Mouse (Mus musculus): ENCODE results near the gene 4930518I15Rik. TPM values are rescaled to one million over a fixed set of nuclear protein-coding genes. Genes with fewer than 3 reads are reported as not detected.
"Not testable (repeated sequence)": the region's sequence is repeated elsewhere in the genome, so short reads cannot be mapped to it uniquely, and the experiment has no call there.

4930518I15Rik gene
- total RNA-seq, 2 experiments from 2014 or later = 0.50 to 0.55 TPM

DNA sequence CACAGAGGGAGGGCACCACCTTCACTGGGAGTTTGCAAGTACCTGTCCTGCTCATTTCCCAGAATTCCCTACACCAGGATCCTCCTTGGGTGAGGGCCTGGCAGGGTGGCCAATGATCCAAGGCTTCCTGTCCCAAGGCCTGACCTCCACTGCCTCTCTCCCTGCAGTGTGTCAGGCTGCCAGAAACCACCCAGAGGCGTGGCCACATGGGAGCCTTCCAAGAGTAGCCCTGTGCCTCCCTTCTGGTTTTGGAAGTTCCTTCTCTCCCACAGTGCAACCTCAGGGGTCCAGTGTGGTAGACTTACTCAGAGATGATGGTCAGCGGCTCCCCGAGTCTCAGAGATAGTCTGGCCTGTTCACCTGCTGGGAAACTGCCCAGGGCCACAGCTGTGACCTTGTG lies 21.8 kb upstream of the 4930518I15Rik start:
- DNase-seq (ENCODE audit: low spot score) = no peak

DNA sequence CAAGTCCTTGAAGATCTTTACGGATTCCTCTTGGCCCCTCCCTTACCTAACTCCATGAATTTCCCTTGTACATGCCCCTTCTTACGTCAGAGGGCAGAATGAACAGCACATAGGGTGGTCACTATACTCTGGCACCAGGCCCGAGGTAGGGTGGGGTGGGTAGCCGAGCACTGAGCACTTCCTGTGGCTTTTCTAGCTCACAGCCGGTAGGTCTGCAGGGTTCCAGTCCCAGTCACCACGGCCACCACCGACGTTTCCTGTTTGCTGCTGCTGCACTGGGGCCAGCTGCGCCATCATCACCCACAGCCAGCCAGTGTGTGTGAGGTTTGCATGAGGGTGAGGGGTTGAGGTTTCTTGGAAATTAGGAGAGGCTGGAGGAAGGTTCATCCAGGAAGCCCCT lies 20.0 kb upstream of the 4930518I15Rik start:
- no peak for DNase-seq (ENCODE audit: low spot score)

DNA sequence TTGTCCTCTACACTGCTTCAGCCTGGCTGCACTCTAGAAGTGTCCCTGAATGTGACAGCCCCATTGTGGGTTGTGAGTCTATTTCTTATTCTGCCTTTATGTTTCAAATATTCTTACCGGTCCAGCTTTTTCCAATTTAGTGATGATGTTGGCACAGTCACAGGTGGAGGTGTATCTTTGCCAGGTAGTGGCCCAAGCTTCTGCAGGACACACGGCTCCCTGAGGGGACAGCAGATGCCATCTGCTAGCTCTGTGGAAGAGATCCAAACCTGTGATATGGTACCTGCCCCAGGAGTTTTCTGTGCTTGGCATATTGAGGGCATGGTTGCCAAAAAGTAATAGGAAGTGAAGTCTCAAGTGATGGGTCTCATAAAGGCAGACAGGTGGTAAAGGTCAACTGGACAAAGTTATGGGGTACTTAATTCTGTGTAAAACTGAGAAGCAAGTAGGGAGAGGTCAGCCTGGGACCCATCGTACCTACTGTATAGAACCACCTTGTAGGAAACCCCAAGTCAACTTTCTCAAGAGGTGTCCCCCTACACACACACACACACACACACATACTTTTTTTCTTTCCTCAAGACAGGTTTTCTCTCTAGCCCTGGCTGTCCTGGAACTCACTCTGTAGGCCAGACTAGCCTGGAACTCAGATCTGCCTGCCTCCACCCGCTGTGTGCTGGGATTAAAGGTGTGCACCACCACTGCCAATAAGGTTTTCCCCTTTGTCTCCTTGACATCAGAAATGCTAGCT lies 17.2 kb upstream of the 4930518I15Rik start:
- no peak for DNase-seq (ENCODE audit: low spot score)

- no peak for DNase-seq (ENCODE audit: low spot score)
Observed at GRCm38 (mm10) chr2:156874047-156874759, 16.5 kb upstream of the 4930518I15Rik start.

DNA sequence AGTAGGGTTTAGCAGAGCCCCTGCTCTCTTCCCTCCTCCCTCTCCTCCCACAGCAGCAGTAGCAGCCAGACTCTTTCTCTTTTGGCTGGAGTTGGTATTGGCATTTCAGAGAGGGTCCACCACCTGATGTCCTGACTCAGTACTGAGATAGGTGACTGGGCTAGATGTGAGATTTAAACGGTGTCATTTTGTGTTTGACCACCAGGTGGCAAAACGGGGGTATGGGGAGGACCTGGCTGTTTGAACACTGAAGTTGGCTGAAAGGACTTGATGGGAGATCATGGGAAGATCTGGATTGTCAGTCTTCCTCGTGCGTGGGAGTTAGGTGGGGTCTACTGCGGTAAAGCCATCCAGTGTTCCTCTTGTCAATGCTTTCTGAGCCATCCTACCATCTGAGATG lies 15.9 kb upstream of the 4930518I15Rik start:
- peak; percentile 44 for DNase-seq (ENCODE audit: low spot score)

DNA sequence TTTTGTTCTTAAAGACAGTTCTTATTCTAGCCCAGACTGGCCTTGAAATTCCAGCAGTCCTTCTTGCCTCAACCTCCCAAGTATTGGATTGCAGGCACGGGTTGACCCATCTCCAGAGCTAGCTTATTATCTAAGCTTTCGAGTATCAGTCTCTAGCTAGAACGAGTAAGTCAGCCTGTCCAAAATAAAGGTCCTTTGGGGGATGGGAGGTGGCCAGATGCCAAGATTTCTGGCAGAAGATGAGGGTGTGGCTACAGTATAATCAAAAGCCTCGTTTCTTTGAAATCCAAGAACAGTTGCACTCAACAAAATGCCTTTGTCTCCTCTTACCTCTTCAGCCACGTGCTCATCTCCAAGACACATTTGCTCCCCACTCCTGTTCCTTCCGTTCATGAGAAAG lies 12.8 kb upstream of the 4930518I15Rik start:
- DNase-seq (ENCODE audit: low spot score) = peak; percentile 45

GRCm38 (mm10) chr2:156869554-156869953 lies 11.8 kb upstream of the 4930518I15Rik start:
- DNase-seq (ENCODE audit: low spot score) = no peak

DNA sequence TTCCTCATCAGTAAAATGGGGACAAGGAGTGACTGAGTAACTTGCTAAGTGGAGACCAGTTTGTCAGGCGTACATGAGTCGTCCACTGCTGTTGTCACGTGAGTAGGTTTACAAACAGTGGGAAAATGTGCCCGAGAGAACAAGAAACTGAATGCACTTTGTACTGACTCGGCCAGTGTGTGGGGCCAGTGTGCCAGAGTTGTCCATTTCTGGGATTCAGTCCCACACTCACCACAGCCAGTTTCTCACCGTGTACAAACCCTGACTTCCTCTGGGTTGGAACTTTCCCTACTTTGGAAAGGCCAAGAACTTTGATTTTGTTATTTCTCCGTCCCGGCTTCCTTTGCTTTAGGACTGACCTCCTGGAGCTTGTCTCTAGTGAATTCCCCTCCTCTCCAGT lies 11.2 kb upstream of the 4930518I15Rik start:
- peak; percentile 9 for DNase-seq (ENCODE audit: low spot score)

GRCm38 (mm10) chr2:156864481-156864880 lies 6.7 kb upstream of the 4930518I15Rik start:
- DNase-seq (ENCODE audit: low spot score) = no peak

GRCm38 (mm10) chr2:156863487-156864160 lies 5.9 kb upstream of the 4930518I15Rik start:
- peak; percentile 21 for DNase-seq (ENCODE audit: low spot score)

GRCm38 (mm10) chr2:156862772-156863486 lies 5.2 kb upstream of the 4930518I15Rik start, which contains the start of gene Rab5if:
Gene Rab5if (plus strand): TSS chr2:156863128.
- DNase-seq (ENCODE audit: low spot score) = peak; percentile 98

DNA sequence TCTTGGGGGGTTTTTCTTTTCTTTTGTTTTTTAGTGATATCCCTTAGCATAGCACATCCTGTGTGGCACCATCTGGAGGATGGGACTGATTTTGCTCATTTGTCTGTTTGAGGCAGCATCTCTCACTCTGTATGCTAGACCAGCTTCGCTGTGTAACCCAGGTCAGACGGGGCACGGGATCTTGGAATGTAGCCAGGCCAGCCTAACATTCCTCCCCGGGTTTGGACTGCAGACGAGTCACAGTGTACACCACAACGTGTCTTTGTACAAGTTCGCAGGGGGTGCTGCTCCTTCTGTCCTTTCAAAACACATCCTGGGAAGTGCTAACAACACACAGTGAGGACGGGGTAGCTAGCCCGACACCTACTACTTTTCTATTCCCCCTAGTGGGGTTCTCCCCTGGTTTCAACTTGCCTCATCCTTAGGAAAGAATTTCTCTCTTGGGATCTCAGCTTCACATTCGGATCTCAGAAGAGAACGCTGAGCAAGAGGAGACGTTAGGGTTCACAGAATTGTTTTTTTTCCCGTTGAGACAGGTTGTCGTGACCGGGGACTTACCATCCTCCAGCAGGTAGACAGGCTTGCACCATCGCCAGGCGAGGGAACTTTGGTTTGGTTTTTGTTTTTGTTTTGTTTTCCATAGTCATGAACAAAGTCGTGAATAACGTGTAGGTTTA lies 4.4 kb upstream of the 4930518I15Rik start:
- peak; percentile 9 for DNase-seq (ENCODE audit: low spot score)

GRCm38 (mm10) chr2:156858671-156859070 lies 925 bp upstream of the 4930518I15Rik start:
- DNase-seq (ENCODE audit: low spot score) = no peak

DNA sequence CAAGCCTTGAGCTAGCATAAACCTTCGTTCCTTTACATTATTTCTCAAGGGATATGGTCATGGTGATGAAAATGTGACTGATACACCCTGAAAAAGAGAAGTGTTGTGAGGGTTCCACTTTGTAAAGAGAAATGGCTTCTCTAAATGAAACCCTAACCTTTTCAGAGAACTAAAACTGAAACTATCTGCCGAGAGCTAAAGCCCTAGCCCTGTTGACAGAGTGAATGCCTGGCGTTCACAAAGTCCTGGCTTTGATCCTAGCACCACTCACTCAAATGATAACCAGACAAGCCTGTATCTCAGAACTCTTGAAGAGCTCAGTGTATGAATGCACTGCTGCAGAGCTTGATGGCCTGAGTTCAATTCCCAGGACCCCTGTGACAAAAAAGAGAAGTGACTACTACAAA lies 358 bp downstream of the 4930518I15Rik start:
- no peak for DNase-seq (ENCODE audit: low spot score)

- no peak for DNase-seq (ENCODE audit: low spot score)
Observed at GRCm38 (mm10) chr2:156856311-156856710, 1.4 kb downstream of the 4930518I15Rik start.

DNA sequence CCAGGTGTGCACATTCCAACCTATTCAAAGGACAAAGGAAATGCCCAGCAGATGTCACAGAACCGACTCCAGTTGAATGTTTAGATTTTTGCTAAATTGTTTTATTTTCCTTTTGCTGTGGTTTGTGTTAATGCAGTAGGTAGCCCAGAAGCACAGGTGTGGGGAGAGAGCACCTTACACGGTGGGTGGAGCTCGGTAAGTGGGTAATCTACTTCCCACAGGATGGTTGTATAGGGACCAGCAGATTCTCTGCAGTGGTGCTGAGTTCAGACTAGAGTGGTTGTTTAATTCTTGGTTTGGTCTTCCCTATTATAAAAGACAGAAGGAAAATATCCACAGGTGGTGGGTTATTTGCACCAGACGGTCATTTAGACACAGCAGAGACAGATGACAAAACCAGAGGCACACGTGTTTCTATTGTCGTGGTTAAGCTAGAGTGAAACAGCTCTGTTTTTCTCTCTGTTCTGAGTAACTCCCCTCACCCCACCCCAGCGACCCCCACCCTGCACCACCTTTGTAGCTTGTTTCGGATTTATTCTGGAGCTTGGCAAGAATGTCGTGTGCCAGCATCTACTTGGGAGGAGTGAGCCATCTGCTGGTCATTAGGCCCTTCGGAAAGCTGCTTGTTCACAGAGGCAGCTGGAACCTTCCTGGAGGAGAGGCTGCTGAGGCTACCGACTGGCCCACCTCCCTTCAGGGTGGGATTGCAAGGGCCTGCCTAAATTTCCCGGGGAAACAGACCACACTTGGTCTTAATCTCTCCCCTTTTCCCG lies 3.6 kb downstream of the 4930518I15Rik start:
- DNase-seq (ENCODE audit: low spot score) = not testable (repeated sequence)

DNA sequence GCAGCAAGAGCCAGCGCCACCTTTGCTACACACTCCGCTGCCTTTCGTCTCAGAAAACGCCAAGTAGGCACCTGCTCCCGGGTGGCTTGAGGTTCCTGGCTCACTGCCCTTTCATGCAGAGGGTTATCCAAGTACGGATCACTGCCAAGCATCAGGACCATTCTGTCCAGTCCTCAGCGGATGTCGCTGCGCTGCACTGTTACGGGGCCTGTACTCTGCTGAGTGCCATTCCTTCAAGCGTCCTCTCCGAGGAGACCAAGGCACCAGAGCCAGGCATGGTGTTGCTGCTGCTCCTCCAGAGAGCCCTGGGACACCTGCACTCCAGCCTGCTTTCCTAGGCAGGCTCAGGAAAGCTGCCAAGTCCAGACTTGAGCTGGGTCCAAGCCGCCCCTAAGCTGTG lies 4.2 kb downstream of the 4930518I15Rik start:
- DNase-seq (ENCODE audit: low spot score) = not testable (repeated sequence)

GRCm38 (mm10) chr2:156850505-156850904 lies 7.2 kb downstream of the 4930518I15Rik start:
- no peak for DNase-seq (ENCODE audit: low spot score)

DNA sequence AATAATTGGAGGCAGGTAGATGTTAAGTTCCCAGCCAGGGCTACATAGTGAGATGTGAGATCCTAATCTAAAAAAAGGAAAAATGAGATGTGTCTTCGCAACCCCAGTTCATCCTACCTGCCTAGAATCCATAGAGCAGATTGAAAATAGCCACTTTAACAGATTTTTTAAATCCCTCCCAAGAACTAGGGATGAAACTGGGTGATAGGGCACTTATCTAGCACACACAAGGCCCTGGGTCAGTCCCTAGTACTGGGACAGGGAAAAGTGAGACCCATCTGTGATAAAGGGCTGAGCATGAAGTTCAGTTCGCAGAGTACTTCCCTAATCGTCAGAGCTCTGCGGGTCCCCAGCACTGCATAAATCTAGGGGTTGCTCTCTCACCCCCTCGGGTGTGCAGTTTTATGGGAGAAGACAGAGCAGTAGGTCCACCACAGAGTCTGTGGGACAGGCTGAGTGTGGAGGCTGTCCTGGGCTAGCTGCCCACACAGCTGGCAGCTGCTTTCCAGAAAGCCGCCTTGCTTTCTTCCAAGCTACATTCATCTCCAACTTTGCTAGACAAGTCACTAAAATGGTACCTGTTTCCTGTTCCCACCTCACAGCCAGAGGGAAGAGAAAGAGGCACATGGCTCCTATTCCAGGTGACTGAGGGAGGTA lies 9.1 kb downstream of the 4930518I15Rik start:
- DNase-seq (ENCODE audit: low spot score) = no peak

GRCm38 (mm10) chr2:156847653-156848052 lies 10.1 kb downstream of the 4930518I15Rik start:
- no peak for DNase-seq (ENCODE audit: low spot score)
